17 mouse cellular contexts compared by ENCODE assay signal in genomic region chr16:91217948-91218347, GRCm38 (mm10). TPM values are rescaled to one million over a fixed set of nuclear protein-coding genes. Genes with fewer than 3 reads are reported as not detected.
DNase-seq lines count a peak whose midpoint lies in the region; ATAC-seq and TF ChIP-seq lines count a peak whose summit lies in the region.
"Had no signal": no experiment of that assay in that cellular context is flagged by ENCODE, and none has a peak within 500 bp of the region (broad histone marks: within the 10 kb centered on the region; RNA-seq: fewer than 3 reads in every experiment).

No protein-coding gene starts in this region.

- ATAC-seq in intestine, postnatal 0 days = no peak
- no peak for ATAC-seq in intestine, embryonic 16.5 days
- no peak for ATAC-seq in midbrain, postnatal 0 days (ENCODE audit: low FRiP score)
- ATAC-seq in midbrain, embryonic 16.5 days = no peak
- ATAC-seq in G1E (ENCODE audit: extremely low read depth, insufficient number of reproducible peaks, low FRiP score, poor library complexity, severe bottlenecking) = no peak
- no peak for ATAC-seq in stomach, postnatal 0 days (ENCODE audit: low FRiP score, low TSS enrichment)
- ATAC-seq: forebrain, embryonic 15.5 days had no signal

- peaks cover 4% of the 10 kb centered on the region; the same call in 1 of the 2 replicates for H3K9me3 ChIP-seq in intestine, postnatal 0 days (ENCODE audit: control insufficient read depth)
- H3K9me3 ChIP-seq in intestine, embryonic 16.5 days (ENCODE audit: control insufficient read depth, low read length) = 0 out of 2 replicates have a peak, but pooled peaks cover 5% of the 10 kb centered on the region
- no peaks in the 10 kb centered on the region for H3K9me3 ChIP-seq in midbrain, postnatal 0 days (ENCODE audit: low read length)
- H3K9me3 ChIP-seq in midbrain, embryonic 16.5 days (replicated peaks; ENCODE audit: control insufficient read depth, low read length, poor library complexity, severe bottlenecking) = no peaks in the 10 kb centered on the region; the same call in 1 of the 2 replicates
- no peaks in the 10 kb centered on the region for H3K9me3 ChIP-seq in G1E (replicated peaks)
- H3K9me3 ChIP-seq in stomach, postnatal 0 days (ENCODE audit: control insufficient read depth, low read length) = 0 out of 2 replicates have a peak, but pooled peaks cover 2% of the 10 kb centered on the region
- H3K9me3 ChIP-seq: forebrain, embryonic 15.5 days had no signal

- H3K4me1 ChIP-seq in intestine, postnatal 0 days (replicated peaks; ENCODE audit: control insufficient read depth, insufficient read depth, low read length) = no peaks in the 10 kb centered on the region
- H3K4me1 ChIP-seq in intestine, embryonic 16.5 days (ENCODE audit: control insufficient read depth, insufficient read depth, low read length) = no peaks in the 10 kb centered on the region
- peaks cover 8% of the 10 kb centered on the region for H3K4me1 ChIP-seq in midbrain, postnatal 0 days (ENCODE audit: insufficient read depth, low read length)
- peaks cover 14% of the 10 kb centered on the region for H3K4me1 ChIP-seq in midbrain, embryonic 16.5 days (ENCODE audit: control insufficient read depth, insufficient read depth, low read length)
- peaks cover 7% of the 10 kb centered on the region for H3K4me1 ChIP-seq in G1E (ENCODE audit: insufficient read depth, low read depth, low read length)
- H3K4me1 ChIP-seq in stomach, postnatal 0 days (replicated peaks; ENCODE audit: control insufficient read depth, insufficient read depth) = no peaks in the 10 kb centered on the region

- H3K4me2 ChIP-seq in intestine, postnatal 0 days (replicated peaks; ENCODE audit: low read depth) = no peak overlapping the region
- no peak overlapping the region for H3K4me2 ChIP-seq in intestine, embryonic 16.5 days (ENCODE audit: low read depth, low read length)
- H3K4me2 ChIP-seq in midbrain, postnatal 0 days (ENCODE audit: low read depth, low read length, poor library complexity, severe bottlenecking) = no peak overlapping the region
- H3K4me2 ChIP-seq in midbrain, embryonic 16.5 days (ENCODE audit: low read length) = no peak overlapping the region
- H3K4me2 ChIP-seq in stomach, postnatal 0 days (replicated peaks; ENCODE audit: low read depth) = no peak overlapping the region
- H3K4me2 ChIP-seq: forebrain, embryonic 15.5 days; heart, embryonic 11.5 days; midbrain, embryonic 12.5 days had no signal

- peak; percentile 54 for TF ChIP-seq CTCF in intestine, postnatal 0 days (IDR thresholded peaks at IDR 0.05; ENCODE audit: low read depth)
- peak; percentile 53 for TF ChIP-seq CTCF in midbrain, postnatal 0 days (IDR thresholded peaks at IDR 0.05)
- TF ChIP-seq CTCF in G1E (IDR thresholded peaks at IDR 0.05; ENCODE audit: low read depth, low read length) = peak; percentile 23; the same call in 1 of the 2 replicates
- TF ChIP-seq CTCF in stomach, postnatal 0 days (IDR thresholded peaks at IDR 0.05; ENCODE audit: low read depth) = peak; percentile 49

- WGBS in intestine, postnatal 0 days = 71% methylated on average over 6 of the region's 6 CpGs
- 72% methylated on average over 6 of the region's 6 CpGs for WGBS in intestine, embryonic 16.5 days
- 83% methylated on average over 6 of the region's 6 CpGs for WGBS in midbrain, postnatal 0 days
- WGBS in midbrain, embryonic 16.5 days = 85% methylated on average over 6 of the region's 6 CpGs
- WGBS in stomach, postnatal 0 days = 73% methylated on average over 6 of the region's 6 CpGs

- H3K9ac ChIP-seq in intestine, postnatal 0 days (ENCODE audit: low read depth, low read length) = no peak overlapping the region
- no peak overlapping the region for H3K9ac ChIP-seq in intestine, embryonic 16.5 days (ENCODE audit: low read depth, low read length)
- H3K9ac ChIP-seq in midbrain, postnatal 0 days (replicated peaks; ENCODE audit: low read length, poor library complexity, severe bottlenecking) = no peak overlapping the region
- no peak overlapping the region for H3K9ac ChIP-seq in midbrain, embryonic 16.5 days (ENCODE audit: low read depth, low read length)
- no peak overlapping the region for H3K9ac ChIP-seq in stomach, postnatal 0 days (ENCODE audit: low read length)
- H3K9ac ChIP-seq: forebrain, embryonic 15.5 days; midbrain, embryonic 12.5 days had no signal

- peaks cover 64% of the 10 kb centered on the region for H3K27me3 ChIP-seq in intestine, postnatal 0 days (replicated peaks; ENCODE audit: control insufficient read depth, insufficient read depth, low read length)
- peaks cover 63% of the 10 kb centered on the region for H3K27me3 ChIP-seq in intestine, embryonic 16.5 days (replicated peaks; ENCODE audit: control insufficient read depth, insufficient read depth, low read length)
- H3K27me3 ChIP-seq in midbrain, postnatal 0 days (ENCODE audit: insufficient read depth, low read length) = peaks cover 83% of the 10 kb centered on the region
- peaks cover 60% of the 10 kb centered on the region for H3K27me3 ChIP-seq in midbrain, embryonic 16.5 days (ENCODE audit: control insufficient read depth, insufficient read depth, low read depth, low read length)
- peaks cover 33% of the 10 kb centered on the region for H3K27me3 ChIP-seq in G1E (ENCODE audit: insufficient read depth, low read length)
- peaks cover 34% of the 10 kb centered on the region for H3K27me3 ChIP-seq in stomach, postnatal 0 days (ENCODE audit: control insufficient read depth, insufficient read depth, low read length)

- no peak overlapping the region for H3K27ac ChIP-seq in intestine, postnatal 0 days (ENCODE audit: low read depth, low read length)
- H3K27ac ChIP-seq in intestine, embryonic 16.5 days (ENCODE audit: low read length) = no peak overlapping the region
- H3K27ac ChIP-seq in midbrain, postnatal 0 days (ENCODE audit: low read depth, low read length) = no peak overlapping the region
- H3K27ac ChIP-seq in midbrain, embryonic 16.5 days (ENCODE audit: low read length) = no peak overlapping the region
- H3K27ac ChIP-seq in stomach, postnatal 0 days (replicated peaks) = no peak overlapping the region
- H3K27ac ChIP-seq: forebrain, embryonic 15.5 days; midbrain, embryonic 12.5 days had no signal

- no peak for DNase-seq in midbrain, postnatal 0 days (ENCODE audit: low spot score)
- DNase-seq in G1E (ENCODE audit: low spot score) = no peak
- no peak for DNase-seq in stomach, postnatal 0 days (ENCODE audit: low spot score)
- DNase-seq in right cerebral cortex, adult 18-20 months = no peak
- DNase-seq: adrenal gland, postnatal 36 days; cerebellum, adult 11 months; gastrocnemius, postnatal 14 days; kidney, adult 18-20 months; lung, postnatal 4 days; spleen, adult 18-20 months had no signal

- TF ChIP-seq EP300 in stomach, postnatal 0 days (optimal IDR thresholded peaks at IDR 0.05) = no peak

- no peak overlapping the region for H3K4me3 ChIP-seq in intestine, postnatal 0 days (ENCODE audit: low read depth, low read length)
- no peak overlapping the region for H3K4me3 ChIP-seq in intestine, embryonic 16.5 days (ENCODE audit: low read length)
- H3K4me3 ChIP-seq in midbrain, postnatal 0 days (ENCODE audit: low read depth, low read length) = no peak overlapping the region
- no peak overlapping the region for H3K4me3 ChIP-seq in midbrain, embryonic 16.5 days (ENCODE audit: low read depth, low read length)
- no peak overlapping the region for H3K4me3 ChIP-seq in G1E (ENCODE audit: low read depth, low read length)
- H3K4me3 ChIP-seq in stomach, postnatal 0 days (ENCODE audit: low read depth, low read length) = no peak overlapping the region
- H3K4me3 ChIP-seq: forebrain, embryonic 15.5 days; midbrain, embryonic 12.5 days had no signal

- no peaks in the 10 kb centered on the region for H3K36me3 ChIP-seq in intestine, postnatal 0 days (ENCODE audit: control insufficient read depth, insufficient read depth)
- no peaks in the 10 kb centered on the region for H3K36me3 ChIP-seq in intestine, embryonic 16.5 days (ENCODE audit: control insufficient read depth, insufficient read depth, low read length)
- no peaks in the 10 kb centered on the region for H3K36me3 ChIP-seq in midbrain, postnatal 0 days (ENCODE audit: insufficient read depth, low read length)
- H3K36me3 ChIP-seq in midbrain, embryonic 16.5 days (ENCODE audit: control insufficient read depth, insufficient read depth, low read length) = no peaks in the 10 kb centered on the region
- H3K36me3 ChIP-seq in G1E (replicated peaks) = no peaks in the 10 kb centered on the region
- no peaks in the 10 kb centered on the region for H3K36me3 ChIP-seq in stomach, postnatal 0 days (ENCODE audit: control insufficient read depth, insufficient read depth, low read length)
- H3K36me3 ChIP-seq: forebrain, embryonic 15.5 days; midbrain, embryonic 12.5 days had no signal

RNA-seq across cellular contexts. Expression of gene Olig2, which starts 7.3 kb away (rescaled TPM):
- polyA plus RNA-seq in intestine, postnatal 0 days (2015; fragmentation: Nextera tagmentation; extraction: Ambion mirVana) = not detected in 2 replicates
- not detected in 2 replicates for polyA plus RNA-seq in intestine, embryonic 16.5 days (2015; fragmentation: Nextera tagmentation; extraction: Ambion mirVana)
- total RNA-seq in midbrain, postnatal 0 days (2014; rRNA removed) = 36.0 and 58.4 TPM in 2 replicates
- polyA plus RNA-seq in midbrain, postnatal 0 days (2015; fragmentation: Nextera tagmentation; extraction: Ambion mirVana) = 13.3 and 15.7 TPM in 2 replicates
- 8.5 and 9.9 TPM in 2 replicates for polyA plus RNA-seq in midbrain, embryonic 16.5 days (2015; fragmentation: Nextera tagmentation; extraction: Ambion mirVana)
- total RNA-seq in G1E (2014; fragmentation: Nextera tagmentation) (not detected in 2 replicates), G1E (2017) (0.05 and 0.06 TPM in 2 replicates)
- polyA plus RNA-seq in G1E (2012) = not detected in 2 replicates
- not detected in 2 replicates for polyA plus RNA-seq in stomach, postnatal 0 days (2015; fragmentation: Nextera tagmentation; extraction: Ambion mirVana)
- total RNA-seq: adrenal gland, postnatal 36 days; gastrocnemius, postnatal 14 days; hematopoietic stem cell, adult 5-6 weeks had no signal

RNA-seq across cellular contexts. Expression of gene Olig1, which starts 51.6 kb away (rescaled TPM):
- polyA plus RNA-seq in intestine, postnatal 0 days (2015; fragmentation: Nextera tagmentation; extraction: Ambion mirVana) = not detected in 2 replicates
- polyA plus RNA-seq in intestine, embryonic 16.5 days (2015; fragmentation: Nextera tagmentation; extraction: Ambion mirVana) = not detected in 2 replicates
- total RNA-seq in midbrain, postnatal 0 days (2014; rRNA removed) = 153 and 196 TPM in 2 replicates
- polyA plus RNA-seq in midbrain, postnatal 0 days (2015; fragmentation: Nextera tagmentation; extraction: Ambion mirVana) = 167 and 180 TPM in 2 replicates
- polyA plus RNA-seq in midbrain, embryonic 16.5 days (2015; fragmentation: Nextera tagmentation; extraction: Ambion mirVana) = 94.2 and 131 TPM in 2 replicates
- not detected in 2 replicates for total RNA-seq in G1E (2014; fragmentation: Nextera tagmentation)
- total RNA-seq in G1E (2017) = not detected in 2 replicates
- polyA plus RNA-seq in G1E (2012) = not detected in 2 replicates
- polyA plus RNA-seq in stomach, postnatal 0 days (2015; fragmentation: Nextera tagmentation; extraction: Ambion mirVana) = 0.04 and 0.06 TPM in 2 replicates
- total RNA-seq: gastrocnemius, postnatal 14 days; hematopoietic stem cell, adult 5-6 weeks had no signal
- polyA plus RNA-seq: heart, embryonic 11.5 days had no signal

Comparison
In these comparisons a context has a peak if more than half of its experiments do, and no peak if none do; other contexts are left out.
1. RNA of gene Olig1, which starts 51.6 kb away (polyA plus RNA-seq): 167 to 180 TPM in midbrain, postnatal 0 days and 94.2 to 131 TPM in midbrain, embryonic 16.5 days; 0.04 to 0.06 TPM in stomach, postnatal 0 days, not detected in intestine, postnatal 0 days, not detected in intestine, embryonic 16.5 days and not detected in G1E; every median in the first group is over 10 times any median in the second.
2. Peak in every context shown above with its lines, with median percentiles within 50 percentile points of each other: CTCF ChIP-seq.